Mouse (Mus musculus) neural tube, embryonic 13.5 days (tissue): ENCODE data around the gene Peg10. TPM values are rescaled to one million over a fixed set of nuclear protein-coding genes. Genes with fewer than 3 reads are reported as not detected.
"Not testable (repeated sequence)": the region's sequence is repeated elsewhere in the genome, so short reads cannot be mapped to it uniquely, and the experiment has no call there.

Source experiments
- ATAC-seq: fragments of 200-750 bp; cut with Nextera tagmentation; 2 replicates; pipeline ENCODE4 v1.8.0; 2017; ENCODE audit warnings: low read depth, mild to moderate bottlenecking, moderate TSS enrichment, moderate library complexity
- H3K27ac ChIP-seq: fragments of 300-500 bp; sonication (generic); replicated peaks from 2 replicates; pipeline ENCODE4 v1.5.1; 2015; ENCODE audit warnings: moderate library complexity, mild to moderate bottlenecking, inconsistent platforms
- H3K27me3 ChIP-seq: fragments of 300-500 bp; sonication (generic); 2 replicates; pipeline ENCODE4 v1.6.1; 2015; ENCODE audit warnings: mild to moderate bottlenecking, inconsistent platforms
- H3K36me3 ChIP-seq: fragments of 300-500 bp; sonication (generic); 2 replicates; pipeline ENCODE4 v1.6.1; 2015; ENCODE audit warnings: mild to moderate bottlenecking, inconsistent platforms
- H3K4me1 ChIP-seq: fragments of 300-500 bp; sonication (generic); replicated peaks from 2 replicates; pipeline ENCODE4 v1.6.1; 2015; ENCODE audit warnings: inconsistent platforms
- H3K4me2 ChIP-seq: fragments of 300-500 bp; sonication (generic); 2 replicates; pipeline ENCODE4 v1.6.1; 2015; ENCODE audit warnings: inconsistent platforms, mild to moderate bottlenecking, moderate library complexity
- H3K4me3 ChIP-seq: fragments of 300-500 bp; sonication (generic); 2 replicates; pipeline ENCODE4 v1.5.1; 2015; ENCODE audit warnings: mild to moderate bottlenecking, inconsistent platforms
- H3K9ac ChIP-seq: fragments of 300-500 bp; sonication (generic); 2 replicates; pipeline ENCODE4 v1.6.1; 2015; ENCODE audit warnings: moderate library complexity, mild to moderate bottlenecking, inconsistent platforms
- H3K9me3 ChIP-seq: fragments of 300-500 bp; sonication (generic); 2 replicates; pipeline ENCODE4 v1.6.1; 2016; ENCODE audit warnings: inconsistent platforms
- WGBS: fragments of 180-500 bp; shearing (Covaris S2); methylation state at CpG from one replicate; pipeline ENCODE4 v1.1.7; 2015; 5-methylcytosine and 5-hydroxymethylcytosine counted together
- polyA plus RNA-seq: library from polyadenylated mRNA; unstranded; fragments of >200 nt; fragmentation: Nextera tagmentation; extraction: Ambion mirVana; gene quantifications from 2 replicates; pipeline ENCODE4 v1.2.1, GENCODE M21; 2015

The Peg10 gene
- polyA plus RNA-seq, 1 experiment from 2014 or later: 4.5 TPM

DNA sequence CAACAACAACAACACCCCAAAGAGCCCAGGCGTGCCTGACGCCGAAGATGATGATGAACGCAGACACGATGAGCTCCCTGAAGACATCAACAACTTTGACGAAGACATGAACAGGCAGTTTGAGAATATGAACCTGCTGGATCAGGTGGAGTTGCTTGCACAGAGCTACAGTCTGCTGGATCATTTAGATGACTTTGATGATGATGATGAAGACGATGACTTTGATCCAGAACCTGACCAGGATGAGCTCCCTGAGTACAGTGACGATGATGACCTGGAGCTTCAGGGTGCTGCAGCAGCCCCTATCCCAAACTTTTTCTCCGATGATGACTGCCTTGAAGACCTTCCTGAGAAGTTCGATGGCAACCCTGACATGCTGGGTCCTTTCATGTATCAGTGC, 7.2 kb downstream of the Peg10 start:
- no peaks in the 10 kb centered on the region for H3K4me1 ChIP-seq
- H3K9ac ChIP-seq: no peak overlapping the region
- peaks cover 26% of the 10 kb centered on the region for H3K36me3 ChIP-seq
- no peak overlapping the region for H3K4me2 ChIP-seq
- ATAC-seq: no peak
- H3K27ac ChIP-seq: no peak overlapping the region
- H3K9me3 ChIP-seq: peaks cover 26% of the 10 kb centered on the region
- 91% methylated on average over 10 of the region's 10 CpGs for WGBS
- H3K27me3 ChIP-seq: no peaks in the 10 kb centered on the region
- H3K4me3 ChIP-seq: no peak overlapping the region

GRCm38 (mm10) chr6:4754886-4755285, 7.8 kb downstream of the Peg10 start:
- WGBS: 96% methylated on average over 16 of the region's 16 CpGs
- Histone ChIP-seq H3K27ac (no peak overlapping the region), H3K9ac (no peak overlapping the region), H3K4me3 (no peak overlapping the region), H3K4me1 (no peaks in the 10 kb centered on the region), H3K9me3 (peaks cover 26% of the 10 kb centered on the region), H3K4me2 (no peak overlapping the region), H3K27me3 (no peaks in the 10 kb centered on the region), H3K36me3 (peaks cover 26% of the 10 kb centered on the region)
- ATAC-seq: no peak

- not testable (repeated sequence) for ATAC-seq, H3K4me2 ChIP-seq
- 48% methylated on average over 3 of the region's 3 CpGs for WGBS
Measured at GRCm38 (mm10) chr6:4761415-4762142, 14.5 kb downstream of the Peg10 start.

GRCm38 (mm10) chr6:4762252-4762651, 15.1 kb downstream of the Peg10 start:
- WGBS: 36% methylated on average over 2 of the region's 2 CpGs
- peak; percentile 99 for ATAC-seq
- no peaks in the 10 kb centered on the region for H3K36me3 ChIP-seq

More at GRCm38 (mm10) chr6:4761415-4762142, 14.5 kb downstream of the Peg10 start:
- not testable (repeated sequence) for H3K9ac ChIP-seq, H3K9me3 ChIP-seq, H3K36me3 ChIP-seq, H3K27me3 ChIP-seq, H3K4me1 ChIP-seq, H3K27ac ChIP-seq, H3K4me3 ChIP-seq

GRCm38 (mm10) chr6:4796281-4796680, 49.2 kb downstream of the Peg10 start:
- Histone ChIP-seq H3K4me2 (no peak overlapping the region), H3K27ac (no peak overlapping the region), H3K4me3 (no peak overlapping the region), H3K9me3 (no peaks in the 10 kb centered on the region), H3K4me1 (no peaks in the 10 kb centered on the region), H3K36me3 (no peaks in the 10 kb centered on the region), H3K9ac (no peak overlapping the region), H3K27me3 (no peaks in the 10 kb centered on the region)
- 88% methylated on average over 1 of the region's 1 CpGs for WGBS
- no peak for ATAC-seq

More at GRCm38 (mm10) chr6:4762252-4762651, 15.1 kb downstream of the Peg10 start:
- H3K9me3 ChIP-seq: no peaks in the 10 kb centered on the region
- H3K4me1 ChIP-seq: no peaks in the 10 kb centered on the region
- no peak overlapping the region for H3K4me3 ChIP-seq
- no peak overlapping the region for H3K4me2 ChIP-seq
- H3K27me3 ChIP-seq: no peaks in the 10 kb centered on the region
- no peak overlapping the region for H3K27ac ChIP-seq
- H3K9ac ChIP-seq: no peak overlapping the region

DNA sequence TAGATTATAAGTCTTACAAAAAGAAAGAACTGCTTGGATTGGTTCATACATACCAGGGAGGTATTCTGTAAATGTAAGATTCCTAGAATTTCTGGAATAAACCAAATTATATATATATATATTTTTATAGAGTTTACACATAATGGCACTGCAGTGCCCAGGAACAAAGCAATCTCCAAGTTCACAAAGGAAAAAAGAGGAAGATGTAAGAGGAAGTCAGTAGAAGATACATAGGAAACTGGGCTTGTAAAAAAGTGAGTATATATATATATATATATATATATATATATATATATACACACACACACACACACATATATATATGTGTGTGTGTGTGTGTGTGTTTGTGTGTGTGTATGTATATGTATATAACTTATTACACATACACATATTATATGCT, 50.2 kb downstream of the Peg10 start:
- not testable (repeated sequence) for H3K9me3 ChIP-seq, H3K9ac ChIP-seq, H3K36me3 ChIP-seq, H3K4me1 ChIP-seq, H3K4me2 ChIP-seq, H3K4me3 ChIP-seq, H3K27me3 ChIP-seq, ATAC-seq, H3K27ac ChIP-seq

DNA sequence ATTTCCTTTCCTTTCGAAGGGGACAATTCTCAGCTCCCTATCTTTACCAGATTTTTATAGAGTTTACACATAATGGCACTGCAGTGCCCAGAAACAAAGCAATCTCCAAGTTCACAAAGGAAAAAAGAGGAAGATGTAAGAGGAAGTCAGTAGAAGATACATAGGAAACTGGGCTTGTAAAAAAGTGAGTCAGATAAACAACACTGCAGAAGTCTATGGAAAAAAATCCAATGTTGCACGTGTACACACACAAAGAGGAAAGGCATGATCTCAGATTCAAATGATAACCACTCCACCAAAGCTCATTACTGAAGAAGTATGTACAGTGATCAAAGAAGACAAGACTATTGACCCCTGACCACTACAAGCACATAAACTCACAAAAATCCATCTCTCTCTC, 51.3 kb downstream of the Peg10 start:
- H3K9me3 ChIP-seq: no peaks in the 10 kb centered on the region
- no peaks in the 10 kb centered on the region for H3K4me1 ChIP-seq
- no peak overlapping the region for H3K27ac ChIP-seq
- H3K27me3 ChIP-seq: no peaks in the 10 kb centered on the region
- WGBS: 76% methylated on average over 2 of the region's 2 CpGs
- no peak overlapping the region for H3K4me2 ChIP-seq
- ATAC-seq: no peak
- H3K9ac ChIP-seq: no peak overlapping the region
- H3K4me3 ChIP-seq: no peak overlapping the region
- H3K36me3 ChIP-seq: no peaks in the 10 kb centered on the region

DNA sequence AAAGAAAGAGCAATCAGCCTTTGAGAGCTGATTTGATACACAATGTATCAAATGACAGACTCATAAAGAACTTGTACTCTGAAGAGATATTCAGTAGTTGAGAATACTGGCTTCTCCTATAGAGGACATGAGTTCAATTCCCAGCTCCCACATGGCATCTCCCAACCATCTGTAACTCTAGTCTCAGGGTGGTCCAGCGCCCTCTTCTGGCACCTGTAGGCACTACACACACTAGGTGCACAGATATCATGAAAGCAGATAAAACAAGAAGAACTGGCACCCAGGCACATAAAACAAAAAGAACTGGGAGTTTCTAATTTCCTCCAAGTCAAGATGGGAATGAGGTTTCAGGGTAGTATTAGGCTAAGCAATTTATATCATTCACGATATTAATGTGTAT, 52.3 kb downstream of the Peg10 start:
- H3K36me3 ChIP-seq: no peaks in the 10 kb centered on the region
- 88% methylated on average over 2 of the region's 2 CpGs for WGBS
- no peak for ATAC-seq
- no peak overlapping the region for H3K4me3 ChIP-seq
- no peak overlapping the region for H3K4me2 ChIP-seq
- no peaks in the 10 kb centered on the region for H3K9me3 ChIP-seq
- no peaks in the 10 kb centered on the region for H3K27me3 ChIP-seq
- no peaks in the 10 kb centered on the region for H3K4me1 ChIP-seq
- H3K27ac ChIP-seq: no peak overlapping the region
- H3K9ac ChIP-seq: no peak overlapping the region

- no peaks in the 10 kb centered on the region for H3K4me1 ChIP-seq
- H3K27me3 ChIP-seq: no peaks in the 10 kb centered on the region
- no peak overlapping the region for H3K4me3 ChIP-seq
- H3K27ac ChIP-seq: no peak overlapping the region
- H3K9me3 ChIP-seq: no peaks in the 10 kb centered on the region
- H3K9ac ChIP-seq: no peak overlapping the region
- no peaks in the 10 kb centered on the region for H3K36me3 ChIP-seq
- 68% methylated on average over 12 of the region's 12 CpGs for WGBS
- ATAC-seq: no peak
- H3K4me2 ChIP-seq: no peak overlapping the region
Measured at GRCm38 (mm10) chr6:4806981-4807380, 59.9 kb downstream of the Peg10 start.

Other genes starting within 250 kb of the Peg10 start
- gene Col1a2, start 242.5 kb upstream of the Peg10 start, polyA plus RNA-seq: 178 and 187 TPM in 2 replicates
- gene Casd1, start 146.5 kb upstream of the Peg10 start, polyA plus RNA-seq: 36.7 and 39.9 TPM in 2 replicates
- gene Sgce, start 99 bp upstream of the Peg10 start, polyA plus RNA-seq: 64.7 and 68.5 TPM in 2 replicates
- gene Ppp1r9a, start 155.6 kb downstream of the Peg10 start, polyA plus RNA-seq: 27.2 and 30.2 TPM in 2 replicates